Mouse (Mus musculus) gastrocnemius, postnatal 25 days (tissue): ENCODE results near the gene Stkld1. TPM values are rescaled to one million over a fixed set of nuclear protein-coding genes. Genes with fewer than 3 reads are reported as not detected.
"Not testable (repeated sequence)": the region's sequence is repeated elsewhere in the genome, so short reads cannot be mapped to it uniquely, and the experiment has no call there.

ENCODE experiments used
- DNase-seq: peaks from one replicate; pipeline ENCODE4 v3.0.0; 2022
- long read RNA-seq, 2 experiments: library from polyadenylated mRNA; stranded (forward); transcript quantifications; one replicate each; pipeline ENCODE4 v2.0.0; 2021
- total RNA-seq, 2 experiments: library from RNA; stranded (reverse); gene quantifications; 1 replicate in 1 of 2; 2 replicates in 1 of 2; pipeline ENCODE4 v1.2.3; 2021

Gene Stkld1
- total RNA-seq, result not detected
- long read RNA-seq, experiment 1, result 0 reads
- long read RNA-seq, experiment 2, result 0 reads

- peak; percentile 96 for DNase-seq
These were observed at the start of gene Stkld1, which contains the start of gene Surf4 for GRCm38 (mm10) chr2:26933304-26934055. TSS of gene Stkld1 (plus strand) at chr2:26934047. TSS of gene Surf4 (minus strand) at chr2:26933928.

DNA sequence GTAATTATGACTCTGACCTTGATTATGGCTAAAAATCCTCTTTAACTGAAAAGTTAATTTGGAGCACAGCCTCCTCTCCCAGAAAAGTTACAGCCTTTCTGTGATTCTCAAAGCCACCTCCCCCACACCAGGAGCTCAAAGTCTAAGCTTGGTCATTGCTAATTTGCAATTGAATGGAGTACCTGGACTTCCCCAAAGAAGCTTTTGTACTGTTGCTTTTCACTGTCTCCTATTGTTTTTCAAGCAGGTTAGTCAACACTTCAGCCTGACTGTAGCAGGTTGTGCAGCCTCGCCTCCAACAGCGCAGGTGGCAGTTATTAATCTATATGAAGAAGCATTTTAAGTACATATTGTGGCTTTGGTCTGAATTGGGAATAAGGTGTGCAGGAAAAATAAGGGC is 48.3 kb upstream of the Stkld1 start:
- not testable (repeated sequence) for DNase-seq

DNA sequence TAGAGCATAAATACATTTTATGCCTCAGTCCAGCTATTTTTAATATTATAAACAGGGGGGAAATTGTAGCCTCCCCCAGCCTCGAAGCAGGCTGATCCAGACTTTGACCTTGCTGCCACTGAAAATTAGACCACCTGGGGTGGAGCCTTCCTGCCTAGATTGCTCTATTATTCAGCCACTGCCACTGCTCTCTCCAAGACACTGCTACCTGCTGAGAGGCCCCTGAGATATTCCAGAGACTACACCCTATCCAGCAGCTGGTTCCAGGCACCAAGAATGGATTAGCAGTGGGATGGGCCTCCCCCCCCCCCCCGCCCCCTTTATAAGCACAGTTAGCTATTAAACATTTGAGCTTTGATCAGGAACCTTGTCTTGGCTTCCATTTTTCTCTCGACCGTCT is 47.7 kb upstream of the Stkld1 start:
- DNase-seq, result not testable (repeated sequence)

- no peak for DNase-seq
These were observed 37.9 kb upstream of the Stkld1 start for GRCm38 (mm10) chr2:26895898-26896297.

DNA sequence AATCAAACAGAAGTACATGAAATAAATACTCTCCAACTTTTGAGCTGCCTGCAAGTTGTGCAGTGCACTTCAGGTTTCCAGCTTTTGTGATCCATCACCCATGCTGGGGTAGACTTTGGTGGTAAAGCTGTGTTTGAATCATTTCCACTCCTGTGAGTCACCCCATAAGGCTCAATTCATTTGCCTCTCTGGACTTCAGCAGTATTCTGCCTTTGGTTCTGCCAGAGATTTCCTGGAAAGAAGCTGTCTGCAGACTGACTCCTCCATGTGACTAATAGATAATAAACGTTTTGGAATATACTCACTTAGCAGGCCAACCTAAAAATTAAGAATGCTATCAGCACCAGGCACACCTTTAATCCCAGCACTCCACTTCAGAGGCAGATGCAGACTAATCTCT is 33.1 kb upstream of the Stkld1 start:
- no peak for DNase-seq

- DNase-seq, result no peak
These were observed 31.9 kb upstream of the Stkld1 start for GRCm38 (mm10) chr2:26901834-26902400.

GRCm38 (mm10) chr2:26902467-26903220 is 31.2 kb upstream of the Stkld1 start, which contains the start of gene Surf6:
TSS of gene Surf6 (minus strand) at chr2:26902879.
- peak; percentile 93 for DNase-seq

DNA sequence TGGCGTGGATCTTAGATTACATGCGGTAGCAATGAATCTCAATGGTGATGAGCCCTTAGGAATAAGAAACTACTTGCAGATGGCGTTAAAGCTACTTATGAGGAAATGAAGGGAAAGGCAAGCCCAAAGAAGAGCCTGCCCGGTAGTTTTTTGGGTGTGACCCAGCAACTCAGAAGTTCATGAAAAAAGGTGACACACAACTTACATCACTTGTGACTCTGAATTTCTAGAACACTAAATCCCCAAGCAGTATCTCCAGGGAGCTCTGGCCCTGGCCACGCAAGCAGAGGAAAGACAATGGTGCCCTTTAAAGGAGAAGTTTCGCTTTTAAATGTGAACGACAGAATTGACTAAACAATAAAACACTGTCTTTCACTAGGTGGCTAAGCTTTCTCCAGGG is 30.5 kb upstream of the Stkld1 start:
- no peak for DNase-seq

- no peak for DNase-seq
These were observed 27.9 kb upstream of the Stkld1 start for GRCm38 (mm10) chr2:26905936-26906335.

- no peak for DNase-seq
These were observed 27.4 kb upstream of the Stkld1 start for GRCm38 (mm10) chr2:26906431-26906830.

DNA sequence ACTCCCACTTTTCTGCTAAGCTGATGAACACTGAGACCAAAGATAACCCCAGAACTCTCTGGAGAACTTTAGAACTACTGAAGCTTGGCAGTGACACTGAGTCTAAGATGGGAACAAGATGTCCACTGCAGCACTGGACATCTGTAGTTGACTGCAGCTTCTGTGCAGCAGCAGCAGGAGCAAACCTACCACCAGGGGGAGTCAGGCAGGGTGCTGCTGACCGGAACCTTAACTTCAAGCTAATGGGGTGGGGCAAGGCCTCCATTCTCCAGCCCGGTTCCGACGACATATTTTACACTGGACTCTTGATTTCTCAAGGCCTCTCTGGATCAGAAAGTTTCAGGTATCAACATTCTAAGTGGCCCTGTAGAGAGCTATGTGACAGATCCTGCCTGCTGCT is 26.7 kb upstream of the Stkld1 start:
- DNase-seq, result no peak

DNA sequence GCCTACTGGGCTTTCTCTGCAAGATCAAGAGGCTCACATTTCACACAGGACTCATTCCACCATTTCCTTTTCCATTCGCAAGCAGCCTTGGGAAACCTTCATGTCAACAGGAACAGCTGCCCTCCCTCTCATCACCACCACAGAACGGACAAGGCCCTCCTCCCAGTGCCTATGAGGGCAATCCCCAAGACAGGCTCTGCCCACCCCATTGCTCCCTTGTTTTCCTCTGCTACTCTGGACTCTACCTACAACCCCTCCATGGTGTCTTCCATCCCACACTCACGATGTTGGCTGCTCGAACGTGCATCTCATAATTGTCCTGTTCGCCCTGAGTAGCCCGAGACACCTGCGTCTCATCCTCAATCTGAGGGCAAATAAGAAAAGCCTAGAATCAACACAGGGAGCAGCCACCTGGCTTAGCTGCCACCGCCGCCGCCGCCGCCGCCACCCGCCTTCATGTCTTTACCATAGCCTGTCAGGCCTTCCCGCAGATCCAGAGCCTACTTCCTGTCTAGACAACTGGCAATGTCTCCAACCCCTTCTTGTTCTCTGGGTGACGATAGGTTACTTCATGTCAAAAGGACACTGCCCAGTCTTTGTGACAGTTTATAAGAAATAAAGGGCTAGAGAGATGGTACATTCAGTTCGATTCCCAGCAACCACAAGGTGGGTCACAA is 25.0 kb upstream of the Stkld1 start:
- no peak for DNase-seq

GRCm38 (mm10) chr2:26909387-26909784 is 24.5 kb upstream of the Stkld1 start:
- DNase-seq, result no peak

GRCm38 (mm10) chr2:26910124-26910993 is 23.5 kb upstream of the Stkld1 start, which contains the start of the genes Med22 and Rpl7a:
TSS of gene Med22 (minus strand) at chr2:26910677.
TSS of gene Rpl7a (plus strand) at chr2:26910764.
- DNase-seq, result peak; percentile 99

DNA sequence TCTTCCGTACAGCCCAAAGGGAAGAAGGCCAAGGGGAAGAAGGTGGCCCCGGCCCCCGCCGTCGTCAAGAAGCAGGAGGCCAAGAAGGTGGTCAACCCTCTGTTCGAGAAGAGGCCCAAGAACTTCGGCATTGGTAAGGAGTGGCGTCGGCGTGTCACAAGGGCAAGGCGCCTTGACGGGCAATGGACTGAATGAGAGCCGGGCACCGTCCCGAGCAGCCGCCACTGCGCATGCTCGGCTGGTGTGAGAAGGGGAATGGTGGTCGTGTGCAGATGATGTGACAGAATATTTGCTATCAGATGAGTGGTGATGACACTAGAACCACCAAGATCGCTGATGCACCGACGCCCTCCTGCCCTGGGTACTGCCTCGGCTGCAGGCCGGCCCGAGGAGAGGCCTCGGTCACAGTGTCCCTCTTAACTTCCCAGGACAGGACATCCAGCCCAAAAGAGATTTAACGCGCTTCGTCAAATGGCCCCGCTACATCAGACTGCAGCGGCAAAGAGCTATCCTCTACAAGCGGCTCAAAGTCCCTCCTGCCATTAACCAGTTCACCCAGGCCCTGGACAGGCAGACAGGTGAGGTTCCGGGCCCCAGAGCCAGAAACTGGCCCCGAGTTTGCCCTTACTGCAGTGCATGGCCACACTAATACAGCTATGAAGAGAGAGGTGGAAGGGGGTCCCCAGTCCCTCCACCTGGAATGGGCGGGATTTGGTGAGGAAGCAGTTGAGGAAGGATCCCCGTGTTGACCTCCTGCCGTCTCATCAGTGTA is 22.7 kb upstream of the Stkld1 start:
- DNase-seq, result no peak

- DNase-seq, result no peak
These were observed 21.5 kb upstream of the Stkld1 start for GRCm38 (mm10) chr2:26912253-26912770.

GRCm38 (mm10) chr2:26913416-26914147 is 20.3 kb upstream of the Stkld1 start:
- no peak for DNase-seq

GRCm38 (mm10) chr2:26914148-26914941 is 19.5 kb upstream of the Stkld1 start:
- DNase-seq, result no peak
